ENCODE assay signal across 7 mouse cellular contexts in genomic region chr4:151483299-151483976, GRCm38 (mm10).
DNase-seq lines count a peak whose midpoint lies in the region; ATAC-seq and TF ChIP-seq lines count a peak whose summit lies in the region.

No protein-coding gene starts in this region.

- H3K9ac ChIP-seq in forebrain, embryonic 16.5 days (replicated peaks; ENCODE audit: low read depth, low read length), result no peak overlapping the region
- H3K9ac ChIP-seq in hindbrain, postnatal 0 days (replicated peaks; ENCODE audit: low read length), result no peak overlapping the region
- H3K9ac ChIP-seq in midbrain, embryonic 14.5 days (replicated peaks; ENCODE audit: low read length), result no peak overlapping the region

- 10% methylated on average over 21 of the region's 21 CpGs for WGBS in cerebellum, adult 2 months
- WGBS in forebrain, embryonic 16.5 days, result 2% methylated on average over 21 of the region's 21 CpGs
- WGBS in hindbrain, postnatal 0 days, result 13% methylated on average over 21 of the region's 21 CpGs
- WGBS in midbrain, embryonic 14.5 days, result 6% methylated on average over 21 of the region's 21 CpGs

- TF ChIP-seq CTCF in cerebellum, adult 2 months (IDR thresholded peaks at IDR 0.05; ENCODE audit: borderline replicate concordance, insufficient read depth, low read depth, low read length), result peak; percentile 95
- TF ChIP-seq CTCF in hindbrain, postnatal 0 days (IDR thresholded peaks at IDR 0.05; ENCODE audit: low read depth), result peak; percentile 94

- no peaks in the 10 kb centered on the region for H3K4me1 ChIP-seq in cerebellum, adult 2 months (ENCODE audit: control insufficient read depth, insufficient read depth, low read length)
- H3K4me1 ChIP-seq in forebrain, embryonic 16.5 days (replicated peaks; ENCODE audit: control insufficient read depth, insufficient read depth, low read length), result peaks cover 10% of the 10 kb centered on the region
- peaks cover 6% of the 10 kb centered on the region; the same call in 1 of the 2 replicates for H3K4me1 ChIP-seq in hindbrain, postnatal 0 days (ENCODE audit: insufficient read depth, low read length)
- peaks cover 10% of the 10 kb centered on the region for H3K4me1 ChIP-seq in midbrain, embryonic 14.5 days (ENCODE audit: control insufficient read depth, insufficient read depth, low read length)

- H3K9me3 ChIP-seq in forebrain, embryonic 16.5 days (ENCODE audit: control insufficient read depth, low read length), result no peaks in the 10 kb centered on the region
- no peaks in the 10 kb centered on the region for H3K9me3 ChIP-seq in hindbrain, postnatal 0 days (ENCODE audit: low read length)
- H3K9me3 ChIP-seq in midbrain, embryonic 14.5 days (ENCODE audit: control insufficient read depth, low read length), result no peaks in the 10 kb centered on the region

- TF ChIP-seq POLR2A in cerebellum, adult 2 months (IDR thresholded peaks at IDR 0.05; ENCODE audit: borderline replicate concordance, insufficient read depth, low read length), result no peak

- no peaks in the 10 kb centered on the region for H3K27me3 ChIP-seq in cerebellum, adult 2 months (ENCODE audit: control insufficient read depth, insufficient read depth, low read length)
- peaks cover 13% of the 10 kb centered on the region for H3K27me3 ChIP-seq in forebrain, embryonic 16.5 days (replicated peaks; ENCODE audit: control insufficient read depth, insufficient read depth, low read length)
- H3K27me3 ChIP-seq in hindbrain, postnatal 0 days (ENCODE audit: insufficient read depth, low read length), result no peaks in the 10 kb centered on the region
- no peaks in the 10 kb centered on the region for H3K27me3 ChIP-seq in midbrain, embryonic 14.5 days (ENCODE audit: control insufficient read depth, insufficient read depth, low read length)

- no peak overlapping the region for H3K4me3 ChIP-seq in cerebellum, adult 2 months (replicated peaks; ENCODE audit: insufficient read depth, low read depth, low read length)
- H3K4me3 ChIP-seq in forebrain, embryonic 16.5 days (replicated peaks; ENCODE audit: low read length), result no peak overlapping the region
- H3K4me3 ChIP-seq in hindbrain, postnatal 0 days (ENCODE audit: low read length), result no peak overlapping the region
- no peak overlapping the region for H3K4me3 ChIP-seq in midbrain, embryonic 14.5 days (replicated peaks; ENCODE audit: low read depth, low read length)

- ATAC-seq in forebrain, embryonic 16.5 days, result peak; percentile 89
- peak; percentile 84 for ATAC-seq in hindbrain, postnatal 0 days
- peak; percentile 68 for ATAC-seq in midbrain, embryonic 14.5 days (ENCODE audit: low FRiP score, low TSS enrichment)

- peak overlapping the region; percentile 28 for H3K4me2 ChIP-seq in forebrain, embryonic 16.5 days (ENCODE audit: low read length)
- H3K4me2 ChIP-seq in hindbrain, postnatal 0 days (ENCODE audit: low read depth, low read length), result no peak overlapping the region; the same call in 1 of the 2 replicates
- H3K4me2 ChIP-seq in midbrain, embryonic 14.5 days (ENCODE audit: low read length), result peak overlapping the region; percentile 25; the same call in 1 of the 2 replicates

- no peaks in the 10 kb centered on the region for H3K36me3 ChIP-seq in forebrain, embryonic 16.5 days (ENCODE audit: control insufficient read depth, insufficient read depth)
- no peaks in the 10 kb centered on the region for H3K36me3 ChIP-seq in hindbrain, postnatal 0 days (ENCODE audit: insufficient read depth, low read length)
- no peaks in the 10 kb centered on the region for H3K36me3 ChIP-seq in midbrain, embryonic 14.5 days (ENCODE audit: control insufficient read depth, insufficient read depth, low read length)

- DNase-seq in adrenal gland, adult 2 months, result peak; percentile 52
- DNase-seq in cerebellum, adult 2 months, result peak; percentile 79 to 85
- DNase-seq in hindbrain, postnatal 0 days (ENCODE audit: low spot score), result peak; percentile 91
- DNase-seq in left cerebral cortex, adult 8-10 months (ENCODE audit: low spot score in 2 of 2), result peak; percentile 31 to 42
- DNase-seq in midbrain, embryonic 14.5 days, result peak; percentile 92
- peak; percentile 41 for DNase-seq in telencephalon, adult 2 months (ENCODE audit: low read depth, low spot score)

- H3K27ac ChIP-seq in cerebellum, adult 2 months (ENCODE audit: insufficient read depth, low read length), result no peak overlapping the region
- H3K27ac ChIP-seq in forebrain, embryonic 16.5 days (ENCODE audit: low read length), result no peak overlapping the region
- H3K27ac ChIP-seq in hindbrain, postnatal 0 days, result no peak overlapping the region
- H3K27ac ChIP-seq in midbrain, embryonic 14.5 days (replicated peaks; ENCODE audit: low read depth, low read length), result peak overlapping the region; percentile 60; the same call in 1 of the 2 replicates

Comparison
In these comparisons a context has a peak if more than half of its experiments do, and no peak if none do; other contexts are left out.
1. DNase-seq: peak in every context shown above with its lines; median percentile 92 in midbrain, embryonic 14.5 days; 91 in hindbrain, postnatal 0 days; 82 in cerebellum, adult 2 months; 52 in adrenal gland, adult 2 months; 41 in telencephalon, adult 2 months; 36 in left cerebral cortex, adult 8-10 months.